Mouse (Mus musculus) embryonic facial prominence, embryonic 12.5 days (tissue): Measurements from ENCODE around the gene Erich2. TPM values are rescaled to one million over a fixed set of nuclear protein-coding genes. Genes with fewer than 3 reads are reported as not detected.

Source experiments
- ATAC-seq: fragments of 200-750 bp; cut with Nextera tagmentation; 2 replicates; pipeline ENCODE4 v1.8.0; 2017; ENCODE audit not compliant: insufficient number of reproducible peaks, insufficient read depth, low FRiP score, low TSS enrichment
- H3K27ac ChIP-seq: fragments of 300-500 bp; sonication (generic); 2 replicates; pipeline ENCODE4 v1.5.1; 2016; ENCODE audit warnings: mild to moderate bottlenecking
- H3K27me3 ChIP-seq: fragments of 300-500 bp; sonication (generic); 2 replicates; pipeline ENCODE4 v1.6.1; 2016; ENCODE audit warnings: mild to moderate bottlenecking, moderate library complexity
- H3K36me3 ChIP-seq: fragments of 300-500 bp; sonication (generic); 2 replicates; pipeline ENCODE4 v1.6.1; 2016; ENCODE audit warnings: mild to moderate bottlenecking
- H3K4me1 ChIP-seq: fragments of 300-500 bp; sonication (generic); 2 replicates; pipeline ENCODE4 v1.6.1; 2016
- H3K4me2 ChIP-seq: fragments of 300-500 bp; sonication (generic); replicated peaks from 2 replicates; pipeline ENCODE4 v1.6.1; 2016; ENCODE audit warnings: mild to moderate bottlenecking, moderate library complexity
- H3K4me3 ChIP-seq: fragments of 300-500 bp; sonication (generic); 2 replicates; pipeline ENCODE4 v1.5.1; 2016; ENCODE audit warnings: mild to moderate bottlenecking
- H3K9ac ChIP-seq: fragments of 300-500 bp; sonication (generic); 2 replicates; pipeline ENCODE4 v1.6.1; 2016; ENCODE audit warnings: mild to moderate bottlenecking, moderate library complexity
- H3K9me3 ChIP-seq: fragments of 300-500 bp; sonication (generic); 2 replicates; pipeline ENCODE4 v1.6.1; 2016; ENCODE audit warnings: mild to moderate bottlenecking, moderate library complexity
- WGBS: fragments of 180-500 bp; shearing (Covaris S2); methylation state at CpG from one replicate; pipeline ENCODE4 v1.1.7; 2016; 5-methylcytosine and 5-hydroxymethylcytosine counted together
- polyA plus RNA-seq: library from polyadenylated mRNA; unstranded; fragments of >200 nt; fragmentation: Nextera tagmentation; extraction: Ambion mirVana; gene quantifications from 2 replicates; pipeline ENCODE4 v1.2.1, GENCODE M21; 2016

The Erich2 gene
- polyA plus RNA-seq, 1 experiment from 2014 or later, result 2.4 TPM

DNA sequence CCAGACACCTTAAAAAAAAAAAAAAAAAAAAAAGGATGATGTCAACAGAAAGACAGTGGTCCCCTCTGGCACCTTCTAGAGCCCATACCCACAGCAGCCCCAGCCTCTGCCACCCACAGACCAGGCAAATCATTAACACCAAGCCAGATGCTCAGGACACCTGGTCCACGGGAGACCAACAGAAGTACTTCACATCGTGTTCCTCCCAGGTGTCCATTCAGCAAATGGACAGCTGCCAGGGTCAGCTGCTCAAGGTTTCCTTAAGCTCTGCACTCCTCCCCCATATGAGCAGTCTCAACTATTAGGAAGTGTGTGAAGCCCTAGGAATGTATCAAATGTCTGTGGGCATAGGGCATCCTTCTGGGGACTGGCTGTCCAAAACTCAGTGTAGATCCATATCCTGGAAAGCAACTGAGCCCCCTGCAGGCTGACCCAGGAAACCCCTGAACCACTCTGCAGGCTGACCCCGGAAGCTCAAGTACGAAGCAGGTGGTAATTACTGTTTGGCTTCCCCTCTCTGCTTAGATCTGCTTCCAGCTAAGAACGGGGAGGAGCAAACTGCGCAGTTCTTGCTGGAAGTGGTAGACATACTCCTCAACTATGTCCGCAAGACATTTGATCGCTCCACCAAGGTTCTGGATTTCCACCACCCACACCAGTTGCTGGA is 65.1 kb downstream of the Erich2 start:
- no peak for ATAC-seq
- H3K9me3 ChIP-seq, result no peaks in the 10 kb centered on the region
- 73% methylated on average over 8 of the region's 8 CpGs for WGBS
- H3K4me3 ChIP-seq, result no peak overlapping the region
- H3K4me2 ChIP-seq, result no peak overlapping the region
- H3K4me1 ChIP-seq, result peaks cover 4% of the 10 kb centered on the region; the same call in 1 of the 2 replicates
- peaks cover 47% of the 10 kb centered on the region for H3K27me3 ChIP-seq
- no peak overlapping the region for H3K9ac ChIP-seq
- no peak overlapping the region for H3K27ac ChIP-seq
- H3K36me3 ChIP-seq, result no peaks in the 10 kb centered on the region

GRCm38 (mm10) chr2:70588200-70588599 is 79.6 kb downstream of the Erich2 start:
- Histone ChIP-seq H3K9ac (no peak overlapping the region), H3K27me3 (no peaks in the 10 kb centered on the region), H3K4me3 (no peak overlapping the region), H3K4me2 (no peak overlapping the region), H3K9me3 (no peaks in the 10 kb centered on the region), H3K4me1 (no peaks in the 10 kb centered on the region), H3K36me3 (no peaks in the 10 kb centered on the region), H3K27ac (no peak overlapping the region)
- WGBS, result 82% methylated on average over 6 of the region's 6 CpGs
- no peak for ATAC-seq

Other genes starting within 250 kb of the Erich2 start
- gene Sp5, start 33.9 kb upstream of the Erich2 start, polyA plus RNA-seq, result 6.5 and 7.8 TPM in 2 replicates
- 0.96 and 2.2 TPM in 2 replicates for gene Gad1, start 44.3 kb downstream of the Erich2 start, polyA plus RNA-seq
- 149 and 150 TPM in 2 replicates for gene Gorasp2, start 152.8 kb downstream of the Erich2 start, polyA plus RNA-seq
- 6.2 and 6.5 TPM in 2 replicates for gene Gm26558, start 153.3 kb downstream of the Erich2 start, polyA plus RNA-seq